Mouse (Mus musculus) embryo, embryonic 11.5 days (tissue): ENCODE results near the gene Fcnb.

Experiments used
- DNase-seq: peaks from one replicate; pipeline ENCODE4 v3.0.0-alpha.2; 2012; ENCODE audit warnings: low read depth, low spot score

Gene Fcnb

GRCm38 (mm10) chr2:28032469-28032868 lies 52.2 kb downstream of the Fcnb start:
- DNase-seq: no peak

GRCm38 (mm10) chr2:28031860-28032259 lies 52.8 kb downstream of the Fcnb start:
- no peak for DNase-seq
